Mouse (Mus musculus): Measurements from ENCODE around the gene 2700081O15Rik. TPM values are rescaled to one million over a fixed set of nuclear protein-coding genes. Genes with fewer than 3 reads are reported as not detected.

Gene 2700081O15Rik
- polyA plus RNA-seq, 2 experiments: 13.7 to 98.9 TPM

GRCm38 (mm10) chr19:7417911-7418849, 755 bp downstream of the 2700081O15Rik start:
- ATAC-seq (ENCODE audit: low FRiP score, low read depth) (peak; percentile 82), DNase-seq (ENCODE audit: low spot score) (peak; percentile 87)
- H3K27me3 ChIP-seq (ENCODE audit: control insufficient read depth, insufficient read depth, low read length): no peaks in the 10 kb centered on the region
- H3K4me2 ChIP-seq (replicated peaks; ENCODE audit: low read depth, low read length, severe bottlenecking): peak overlapping the region; percentile 65
- H3K36me3 ChIP-seq (ENCODE audit: control insufficient read depth, insufficient read depth, low read length): peaks cover 33% of the 10 kb centered on the region
- H3K27ac ChIP-seq (replicated peaks; ENCODE audit: low read depth, low read length): peak overlapping the region; percentile 97
- WGBS: under 1% methylated on average over 28 of the region's 59 CpGs
- H3K9me3 ChIP-seq (ENCODE audit: control insufficient read depth, low read length): no peaks in the 10 kb centered on the region
- H3K4me3 ChIP-seq (replicated peaks; ENCODE audit: low read length): peak overlapping the region; percentile 86
- TF ChIP-seq POLR2A (IDR thresholded peaks at IDR 0.05; ENCODE audit: borderline replicate concordance, extremely low read depth, insufficient read depth, insufficient read length): no peak
- peak overlapping the region; percentile 98 for H3K9ac ChIP-seq (ENCODE audit: low read depth, low read length, severe bottlenecking)
- H3K4me1 ChIP-seq (ENCODE audit: control insufficient read depth, insufficient read depth, low read length): peaks cover 53% of the 10 kb centered on the region

DNA sequence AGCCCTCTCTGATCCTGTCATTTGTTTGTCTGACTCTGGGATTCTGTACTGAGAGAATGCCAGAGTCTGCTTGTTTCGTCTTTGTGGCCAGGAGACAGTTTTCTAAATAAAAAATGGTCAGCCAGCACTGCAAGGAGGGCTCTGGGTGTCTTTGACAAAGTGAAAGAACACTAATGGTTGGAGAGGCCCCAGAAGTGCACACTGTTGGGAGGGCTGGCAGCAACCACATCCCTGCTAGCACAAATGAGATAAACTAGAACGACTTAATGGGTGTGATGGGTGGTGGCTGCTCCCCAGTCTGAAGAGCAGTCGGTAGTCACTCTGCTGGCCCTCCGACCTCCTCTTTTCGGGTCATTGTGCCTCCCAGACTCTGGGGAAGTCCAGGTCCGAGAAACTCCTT, 1.7 kb downstream of the 2700081O15Rik start:
- DNase-seq (ENCODE audit: low spot score): no peak
- H3K4me3 ChIP-seq (replicated peaks; ENCODE audit: low read length): peak overlapping the region; percentile 86
- 31% methylated on average over 6 of the region's 6 CpGs for WGBS
- no peaks in the 10 kb centered on the region for H3K9me3 ChIP-seq (ENCODE audit: control insufficient read depth, low read length)
- no peak for TF ChIP-seq POLR2A (IDR thresholded peaks at IDR 0.05; ENCODE audit: borderline replicate concordance, extremely low read depth, insufficient read depth, insufficient read length)
- no peak overlapping the region for H3K27ac ChIP-seq (replicated peaks; ENCODE audit: low read depth, low read length)
- no peak for ATAC-seq (ENCODE audit: low FRiP score, low read depth)
- peak overlapping the region; percentile 65 for H3K4me2 ChIP-seq (replicated peaks; ENCODE audit: low read depth, low read length, severe bottlenecking)
- no peaks in the 10 kb centered on the region for H3K27me3 ChIP-seq (ENCODE audit: control insufficient read depth, insufficient read depth, low read length)
- H3K4me1 ChIP-seq (ENCODE audit: control insufficient read depth, insufficient read depth, low read length): peaks cover 61% of the 10 kb centered on the region
- peak overlapping the region; percentile 98 for H3K9ac ChIP-seq (ENCODE audit: low read depth, low read length, severe bottlenecking)
- peaks cover 41% of the 10 kb centered on the region for H3K36me3 ChIP-seq (ENCODE audit: control insufficient read depth, insufficient read depth, low read length)

DNA sequence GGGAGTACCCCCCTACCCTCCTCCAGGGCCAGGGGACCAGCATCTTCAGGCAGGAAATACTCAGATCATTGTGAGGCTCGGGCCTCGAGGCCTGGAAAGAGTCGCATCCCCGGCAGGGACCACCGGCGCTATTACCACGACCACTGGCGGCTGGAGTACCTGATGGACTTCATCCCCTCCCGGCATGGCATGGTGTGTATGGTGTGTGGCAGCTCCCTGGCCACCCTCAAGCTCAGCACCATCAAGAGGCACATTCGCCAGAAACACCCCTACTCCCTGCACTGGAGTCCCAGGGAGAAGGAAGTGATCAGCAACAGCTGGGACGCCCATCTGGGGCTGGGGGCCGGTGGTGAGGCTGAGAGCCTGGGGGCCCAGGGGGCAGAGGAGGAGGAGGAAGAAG, 2.7 kb downstream of the 2700081O15Rik start:
- Histone ChIP-seq H3K4me3 (replicated peaks; ENCODE audit: low read length) (peak overlapping the region; percentile 0; the same call in 1 of the 2 replicates), H3K27ac (replicated peaks; ENCODE audit: low read depth, low read length) (no peak overlapping the region), H3K4me2 (replicated peaks; ENCODE audit: low read depth, low read length, severe bottlenecking) (peak overlapping the region; percentile 65), H3K9ac (ENCODE audit: low read depth, low read length, severe bottlenecking) (peak overlapping the region; percentile 98; the same call in 1 of the 2 replicates), H3K27me3 (ENCODE audit: control insufficient read depth, insufficient read depth, low read length) (no peaks in the 10 kb centered on the region), H3K9me3 (ENCODE audit: control insufficient read depth, low read length) (no peaks in the 10 kb centered on the region), H3K4me1 (ENCODE audit: control insufficient read depth, insufficient read depth, low read length) (peaks cover 61% of the 10 kb centered on the region), H3K36me3 (ENCODE audit: control insufficient read depth, insufficient read depth, low read length) (peaks cover 51% of the 10 kb centered on the region)
- TF ChIP-seq POLR2A (IDR thresholded peaks at IDR 0.05; ENCODE audit: borderline replicate concordance, extremely low read depth, insufficient read depth, insufficient read length): no peak
- ATAC-seq (ENCODE audit: low FRiP score, low read depth) (no peak), DNase-seq (ENCODE audit: low spot score) (no peak)
- 54% methylated on average over 12 of the region's 12 CpGs for WGBS

DNA sequence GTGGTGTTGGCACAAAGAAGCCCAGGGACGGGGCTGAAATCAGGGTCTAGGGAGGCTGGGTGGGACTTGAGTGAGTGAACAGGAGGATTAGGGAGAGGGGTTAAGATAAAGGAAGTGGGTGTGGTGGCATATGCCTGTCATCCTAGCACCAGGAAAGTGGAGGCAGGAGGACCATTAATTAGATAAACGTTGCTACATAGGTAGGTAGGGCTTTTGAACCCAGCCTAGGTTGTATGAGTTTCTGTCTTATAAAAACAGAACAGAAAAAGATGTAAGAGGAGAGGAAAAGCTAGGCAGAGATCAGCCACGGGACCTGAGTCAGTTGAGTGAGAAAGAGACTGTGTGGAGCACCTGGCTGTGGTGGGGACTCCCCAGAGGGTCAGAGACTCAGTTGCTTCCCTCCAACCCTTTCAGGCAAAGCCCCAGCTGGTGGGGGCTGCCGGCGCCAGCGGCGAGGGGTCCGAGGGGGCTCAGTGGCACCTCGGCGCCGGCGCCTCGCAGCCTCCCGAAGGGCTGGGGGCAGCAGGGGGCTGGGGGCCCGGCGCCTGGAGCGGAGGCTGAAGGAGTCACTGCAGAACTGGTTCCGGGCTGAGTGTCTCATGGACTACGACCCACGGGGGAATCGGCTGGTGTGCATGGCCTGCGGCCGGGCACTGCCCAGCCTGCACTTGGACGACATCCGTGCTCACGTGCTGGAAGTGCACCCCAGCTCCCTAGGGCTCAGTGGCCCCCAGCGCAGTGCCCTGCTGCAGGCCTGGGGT, 3.6 kb downstream of the 2700081O15Rik start:
- Histone ChIP-seq H3K4me1 (ENCODE audit: control insufficient read depth, insufficient read depth, low read length) (peaks cover 57% of the 10 kb centered on the region), H3K27me3 (ENCODE audit: control insufficient read depth, insufficient read depth, low read length) (no peaks in the 10 kb centered on the region), H3K4me3 (replicated peaks; ENCODE audit: low read length) (peak overlapping the region; percentile 21; the same call in 1 of the 2 replicates), H3K4me2 (replicated peaks; ENCODE audit: low read depth, low read length, severe bottlenecking) (peak overlapping the region; percentile 65), H3K36me3 (ENCODE audit: control insufficient read depth, insufficient read depth, low read length) (peaks cover 60% of the 10 kb centered on the region), H3K9me3 (ENCODE audit: control insufficient read depth, low read length) (no peaks in the 10 kb centered on the region), H3K27ac (replicated peaks; ENCODE audit: low read depth, low read length) (no peak overlapping the region), H3K9ac (ENCODE audit: low read depth, low read length, severe bottlenecking) (0 out of 2 replicates have a peak overlapping the region, but pooled peaks have one; percentile 32)
- no peak for TF ChIP-seq POLR2A (IDR thresholded peaks at IDR 0.05; ENCODE audit: borderline replicate concordance, extremely low read depth, insufficient read depth, insufficient read length)
- 46% methylated on average over 17 of the region's 27 CpGs for WGBS
- no peak for DNase-seq (ENCODE audit: low spot score)
- ATAC-seq (ENCODE audit: low FRiP score, low read depth): no peak
